Mouse (Mus musculus): ENCODE results near the gene Lyzl4.

GRCm38 (mm10) chr9:121681191-121681590 lies 39.3 kb upstream of the Lyzl4 start:
- no peak for TF ChIP-seq CTCF (IDR thresholded peaks at IDR 0.05)
- TF ChIP-seq EP300 (IDR thresholded peaks at IDR 0.05): no peak

Measured in lung, postnatal 0 days (tissue).